Mouse (Mus musculus) liver, adult 2 months (tissue): ENCODE results near the gene Relt.

Experiments
- CTCF ChIP-seq: fragments of 200-500 bp; IDR thresholded peaks from 2 replicates; pipeline ENCODE4 v1.5.1; 2011; ENCODE audit warnings: low read depth, low read length, control low read depth
- POLR2A ChIP-seq: fragments of 200-500 bp; IDR thresholded peaks from 2 replicates; pipeline ENCODE4 v1.6.1; 2011; ENCODE audit warnings: low read length, control low read depth; ENCODE audit not compliant: insufficient read depth; ENCODE audit errors: extremely low read depth

DNA sequence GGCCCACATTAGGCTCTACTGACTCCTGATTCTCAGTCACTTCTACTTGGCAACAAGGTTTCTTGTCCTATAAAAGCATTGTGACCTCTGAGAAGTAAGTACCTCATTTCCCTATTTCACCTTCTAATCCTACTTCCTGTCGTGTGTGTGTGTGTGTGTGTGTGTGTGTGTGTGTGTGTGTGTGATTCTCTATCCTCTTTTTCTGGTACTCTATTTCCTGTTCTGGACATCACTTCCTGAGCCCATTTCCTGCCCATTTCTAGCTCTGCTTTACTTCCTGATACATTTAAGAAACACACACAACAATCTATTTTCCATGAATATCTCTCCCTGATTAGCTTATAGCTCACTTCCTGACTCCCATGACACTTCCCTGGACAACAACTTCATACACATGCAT lies 12.6 kb upstream of the Relt start:
- no peak for TF ChIP-seq CTCF
- no peak for TF ChIP-seq POLR2A
